Mouse (Mus musculus): ENCODE results near the gene Bclaf3. TPM values are rescaled to one million over a fixed set of nuclear protein-coding genes. Genes with fewer than 3 reads are reported as not detected.

The Bclaf3 gene
- total and polyA plus RNA-seq, 3 experiments = 12.8 to 23.7 TPM; not detected in 1

DNA sequence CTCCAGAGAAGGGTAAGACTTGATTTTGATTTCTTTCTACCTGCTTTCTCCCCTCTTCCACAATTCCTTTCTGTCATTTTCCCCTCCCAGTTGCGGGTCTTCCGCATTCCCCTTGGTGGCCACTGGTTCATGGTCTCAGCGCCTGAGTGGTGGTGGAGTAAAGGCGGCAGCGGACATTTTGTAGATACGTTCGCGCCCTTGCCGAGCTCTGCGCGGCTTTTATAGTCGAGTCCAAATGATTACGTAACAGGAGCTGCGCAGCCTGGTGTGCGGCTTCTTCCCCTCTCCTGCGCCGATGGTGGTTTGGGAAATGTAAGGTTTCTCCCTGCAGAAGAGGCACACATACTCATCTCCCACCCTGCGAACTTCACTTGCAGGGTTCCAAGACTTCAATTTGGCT is 15.4 kb downstream of the Bclaf3 start:
- Histone ChIP-seq H3K4me1 (ENCODE audit: control insufficient read depth in 1 of 2, insufficient read depth in 2 of 2, low read length in 2 of 2) (peaks cover 7 to 13% of the 10 kb centered on the region in 2 experiments), H3K36me3 (ENCODE audit: control insufficient read depth in 1 of 2, insufficient read depth in 2 of 2, low read length in 2 of 2) (peaks cover 2 to 21% of the 10 kb centered on the region in 2 experiments), H3K27ac (ENCODE audit: control insufficient read depth, low read depth, low read length) (no peak overlapping the region), H3K9ac (ENCODE audit: control insufficient read depth, low read depth, low read length, poor library complexity, severe bottlenecking) (no peak overlapping the region), H3K4me3 (ENCODE audit: control insufficient read depth in 1 of 2, insufficient read depth in 1 of 2, low read depth in 2 of 2, low read length in 2 of 2) (no peak overlapping the region), H3K79me2 (ENCODE audit: control insufficient read depth, insufficient read depth, low read length, poor library complexity) (peaks cover 19% of the 10 kb centered on the region), H3K9me3 (replicated peaks; ENCODE audit: insufficient read depth, low read length) (no peaks in the 10 kb centered on the region), H3K27me3 (ENCODE audit: control insufficient read depth in 1 of 2, insufficient read depth in 2 of 2, low read length in 2 of 2) (no peaks in the 10 kb centered on the region)
- TF ChIP-seq KAT2A (conservative IDR thresholded peaks at IDR 0.05; ENCODE audit: low read depth, low read length) (no peak), E2F4 (IDR thresholded peaks at IDR 0.05; ENCODE audit: borderline replicate concordance, low read depth, low read length) (no peak), USF2 (IDR thresholded peaks at IDR 0.05; ENCODE audit: borderline replicate concordance in 1 of 2, insufficient read depth in 1 of 2, low read depth in 1 of 2, low read length in 2 of 2) (no peak), NELFE (IDR thresholded peaks at IDR 0.05; ENCODE audit: low read depth, low read length) (no peak), CHD1 (IDR thresholded peaks at IDR 0.05; ENCODE audit: low read depth, low read length) (no peak), GATA1 (IDR thresholded peaks at IDR 0.05; ENCODE audit: low read depth, low read length) (no peak)
- DNase-seq (ENCODE audit: low read depth, low spot score) = no peak

DNA sequence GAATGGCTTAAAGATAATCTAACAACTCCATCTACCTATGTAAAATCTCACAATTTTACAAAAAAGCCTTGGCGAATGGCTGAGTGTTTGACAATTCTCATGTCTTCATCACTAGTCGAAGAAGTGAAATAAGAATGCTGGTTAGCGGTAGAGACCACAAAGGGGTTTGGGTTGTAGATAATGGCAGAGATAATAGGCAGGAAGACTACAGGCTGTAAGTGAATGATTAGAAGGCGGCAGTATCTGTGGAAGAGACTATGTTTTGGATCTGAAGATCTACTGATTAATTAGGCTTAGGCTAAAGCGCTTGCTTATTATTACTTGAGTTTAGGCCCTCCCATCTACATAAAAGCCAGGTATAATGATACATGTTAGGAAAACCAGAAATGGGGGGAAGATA is 20.6 kb downstream of the Bclaf3 start:
- no peaks in the 10 kb centered on the region for H3K27me3 ChIP-seq (ENCODE audit: control insufficient read depth in 1 of 2, insufficient read depth in 2 of 2, low read length in 2 of 2)
- TF ChIP-seq MEF2A (IDR thresholded peaks at IDR 0.05; ENCODE audit: extremely low read depth, insufficient replicate concordance, low read depth, low read length, poor library complexity, severe bottlenecking) (0 out of 2 replicates have a peak, but pooled peaks have one; percentile 24), POLR2AphosphoS5 (IDR thresholded peaks at IDR 0.05; ENCODE audit: borderline replicate concordance, low read depth, low read length) (no peak), TAL1 (IDR thresholded peaks at IDR 0.05; ENCODE audit: low read length) (peak; percentile 19; the same call in 1 of the 2 replicates), NELFE (IDR thresholded peaks at IDR 0.05; ENCODE audit: low read depth, low read length) (no peak), MAX (IDR thresholded peaks at IDR 0.05; ENCODE audit: low read length) (no peak), SMC3 (IDR thresholded peaks at IDR 0.05; ENCODE audit: low read depth, low read length) (no peak), GATA1 (IDR thresholded peaks at IDR 0.05; ENCODE audit: low read depth, low read length) (peak; percentile 77), TCF12 (IDR thresholded peaks at IDR 0.05; ENCODE audit: low read depth, low read length) (peak; percentile 66), ZKSCAN1 (IDR thresholded peaks at IDR 0.05; ENCODE audit: low read depth, low read length) (no peak), CTCF (IDR thresholded peaks at IDR 0.05 in 2 of 3, conservative IDR thresholded peaks at IDR 0.05 in 1 of 3; ENCODE audit: control insufficient read depth in 1 of 3, insufficient read depth in 1 of 3, low read depth in 2 of 3, low read length in 3 of 3, poor library complexity in 1 of 3, severe bottlenecking in 1 of 3) (no peak), TBP (IDR thresholded peaks at IDR 0.05; ENCODE audit: low read depth, low read length) (no peak), NRF1 (IDR thresholded peaks at IDR 0.05; ENCODE audit: insufficient read depth, low read depth, low read length, poor library complexity, severe bottlenecking) (no peak), JUND (IDR thresholded peaks at IDR 0.05; ENCODE audit: low read depth, low read length) (no peak), GABPA (IDR thresholded peaks at IDR 0.05; ENCODE audit: low read depth, low read length) (no peak), ETS1 (IDR thresholded peaks at IDR 0.05; ENCODE audit: low read depth, low read length) (0 out of 2 replicates have a peak, but pooled peaks have one; percentile 15), POLR2A (IDR thresholded peaks at IDR 0.05; ENCODE audit: control insufficient read depth in 1 of 2, insufficient read depth in 1 of 2, low read depth in 1 of 2, low read length in 2 of 2, poor library complexity in 1 of 2) (no peak), CHD1 (IDR thresholded peaks at IDR 0.05; ENCODE audit: low read depth, low read length) (no peak), MYC (IDR thresholded peaks at IDR 0.05; ENCODE audit: low read depth, low read length) (no peak), RAD21 (IDR thresholded peaks at IDR 0.05; ENCODE audit: low read depth, low read length) (no peak), E2F4 (IDR thresholded peaks at IDR 0.05; ENCODE audit: borderline replicate concordance, low read depth, low read length) (no peak), EP300 (IDR thresholded peaks at IDR 0.05; ENCODE audit: low read depth in 1 of 2, low read length in 2 of 2) (peak; percentile 69 to 73; a peak in 3 of 4 replicates), USF2 (IDR thresholded peaks at IDR 0.05; ENCODE audit: borderline replicate concordance in 1 of 2, insufficient read depth in 1 of 2, low read depth in 1 of 2, low read length in 2 of 2) (no peak), UBTF (IDR thresholded peaks at IDR 0.05; ENCODE audit: borderline replicate concordance, insufficient read depth, low read depth, low read length) (no peak), HCFC1 (IDR thresholded peaks at IDR 0.05; ENCODE audit: low read depth, low read length) (no peak), RCOR1 (IDR thresholded peaks at IDR 0.05; ENCODE audit: low read depth, low read length) (peak; percentile 29; the same call in 1 of the 2 replicates)
- H3K79me2 ChIP-seq (ENCODE audit: control insufficient read depth, insufficient read depth, low read length, poor library complexity) = peaks cover 3% of the 10 kb centered on the region
- peak overlapping the region; percentile 3; the same call in 1 of the 2 replicates for H3K27ac ChIP-seq (ENCODE audit: control insufficient read depth, low read depth, low read length)
- peak; percentile 28 for DNase-seq (ENCODE audit: low read depth, low spot score)
- peak overlapping the region in 1 of 2 experiments; percentile 30; a peak in 2 of 4 replicates for H3K4me3 ChIP-seq (ENCODE audit: control insufficient read depth in 1 of 2, insufficient read depth in 1 of 2, low read depth in 2 of 2, low read length in 2 of 2)
- no peaks in the 10 kb centered on the region for H3K9me3 ChIP-seq (replicated peaks; ENCODE audit: insufficient read depth, low read length)
- peaks cover 9 to 20% of the 10 kb centered on the region in 2 experiments for H3K4me1 ChIP-seq (ENCODE audit: control insufficient read depth in 1 of 2, insufficient read depth in 2 of 2, low read length in 2 of 2)
- H3K9ac ChIP-seq (ENCODE audit: control insufficient read depth, low read depth, low read length, poor library complexity, severe bottlenecking) = no peak overlapping the region
- H3K36me3 ChIP-seq (ENCODE audit: control insufficient read depth in 1 of 2, insufficient read depth in 2 of 2, low read length in 2 of 2) = peaks cover 22 to 23% of the 10 kb centered on the region in 2 experiments

Data from MEL (cell line).